Mouse (Mus musculus) left cerebral cortex, adult 2 months (tissue): ENCODE measurements around the gene Pttg1. TPM values are rescaled to one million over a fixed set of nuclear protein-coding genes. Genes with fewer than 3 reads are reported as not detected.

Source experiments
- DNase-seq, 2 experiments: peaks; one replicate each; pipeline ENCODE4 v3.0.0; 2021 to 2022; ENCODE audit warnings: low spot score in 2 of 2, mixed read lengths in 1 of 2; ENCODE audit errors: extremely low spot score in 1 of 2
- H3K27ac ChIP-seq: fragments of 200-600 bp; 2 replicates; pipeline ENCODE4 v1.8.1; 2022
- H3K4me3 ChIP-seq: fragments of 200-600 bp; 2 replicates; pipeline ENCODE4 v1.8.1; 2022
- CTCF ChIP-seq: fragments of 200-600 bp; IDR thresholded peaks from 2 replicates; pipeline ENCODE4 v1.8.1; 2022; ENCODE audit warnings: antibody characterized with exemption, mild to moderate bottlenecking, moderate library complexity
- intact Hi-C: fragments of 180-260 bp; cut with DNase I; formaldehyde crosslinking; loops from one replicate; pipeline ENCODE4 v1.15.1; 2025
- long read RNA-seq, 2 experiments: library from polyadenylated mRNA; stranded (forward); transcript quantifications; one replicate each; pipeline ENCODE4 v2.0.0; 2021; ENCODE audit warnings: borderline mapping rate in 2 of 2
- total RNA-seq, 2 experiments: library from RNA; stranded (reverse); gene quantifications; 2 replicates each; pipeline ENCODE4 v1.2.3; 2021

Pttg1 gene
- total RNA-seq, result 10 to 100 TPM; 25.5 to 29.5 TPM
- long read RNA-seq, experiment 1, transcript Pttg1-202 (6 exons, 741 nt), result minor isoform, 5 of 23 reads
- long read RNA-seq, experiment 1, transcript Pttg1-206 (5 exons, 948 nt), result major isoform, 9 of 23 reads
- long read RNA-seq, experiment 1, partial matches to known transcripts, result 0 of 23 reads
- long read RNA-seq, experiment 1, other reads (novel, unspliced or antisense), result 3 of 23 reads
- long read RNA-seq, experiment 2, transcript Pttg1-204 (4 exons, 1,674 nt), result major isoform, 5 of 13 reads
- long read RNA-seq, experiment 2, partial matches to known transcripts, result 1 of 13 reads
- long read RNA-seq, experiment 2, other reads (novel, unspliced or antisense), result 2 of 13 reads

GRCm38 (mm10) chr11:43425824-43426413 lies at the start of gene Pttg1:
Gene Pttg1 (minus strand): TSS chr11:43426251.
- peak within 1 kb of the TSS; percentile 46 for H3K4me3 ChIP-seq
- peak within 1 kb of the TSS; percentile 45 for H3K27ac ChIP-seq
- intact Hi-C loops, result no loop called here
- peak; percentile 63 to 68 for DNase-seq
- no peak for TF ChIP-seq CTCF

DNA sequence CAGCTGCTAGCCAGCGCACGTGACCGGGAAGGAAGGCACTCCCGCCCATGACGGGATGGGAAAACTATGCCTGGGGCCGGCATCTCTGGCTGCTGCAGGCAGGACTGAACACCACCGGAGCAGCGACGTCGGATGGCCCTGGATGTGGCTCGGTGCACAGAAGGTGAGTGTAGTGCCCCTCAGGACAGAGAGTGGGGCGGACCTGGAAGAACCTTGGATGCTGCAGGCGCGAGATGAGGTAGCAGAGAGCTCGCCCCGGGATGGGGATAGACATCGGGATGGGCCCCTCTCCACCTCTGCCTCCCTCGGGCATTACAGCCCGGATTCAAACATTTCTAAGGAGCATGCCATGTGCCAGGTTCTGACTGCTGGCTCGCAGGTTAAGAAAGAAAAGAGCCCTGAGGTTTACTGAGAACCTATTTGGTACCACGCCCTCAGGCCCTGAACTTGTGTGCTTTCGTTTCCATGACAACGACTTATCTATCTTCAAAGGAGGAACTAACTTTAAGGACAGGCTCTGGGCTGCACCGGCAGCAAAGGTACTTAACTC lies 48.2 kb upstream of the Pttg1 start, which contains the start of gene C1qtnf2:
Gene C1qtnf2 (plus strand): TSS at position 52 of the 550 bp plus-strand sequence.
- DNase-seq, result no peak
- intact Hi-C loops, result no loop called here
- H3K27ac ChIP-seq, result no peak within 1 kb of the TSS

GRCm38 (mm10) chr11:43473635-43474224 lies 47.7 kb upstream of the Pttg1 start:
- Histone ChIP-seq H3K27ac (no peak overlapping the region), H3K4me3 (peak overlapping the region; percentile 44)
- TF ChIP-seq CTCF, result no peak
- intact Hi-C loops, result no loop called here
- no peak for DNase-seq

More for the DNA sequence above, 48.2 kb upstream of the Pttg1 start, which contains the start of gene C1qtnf2:
- peak within 1 kb of the TSS; percentile 44 for H3K4me3 ChIP-seq
- no peak for TF ChIP-seq CTCF

DNA sequence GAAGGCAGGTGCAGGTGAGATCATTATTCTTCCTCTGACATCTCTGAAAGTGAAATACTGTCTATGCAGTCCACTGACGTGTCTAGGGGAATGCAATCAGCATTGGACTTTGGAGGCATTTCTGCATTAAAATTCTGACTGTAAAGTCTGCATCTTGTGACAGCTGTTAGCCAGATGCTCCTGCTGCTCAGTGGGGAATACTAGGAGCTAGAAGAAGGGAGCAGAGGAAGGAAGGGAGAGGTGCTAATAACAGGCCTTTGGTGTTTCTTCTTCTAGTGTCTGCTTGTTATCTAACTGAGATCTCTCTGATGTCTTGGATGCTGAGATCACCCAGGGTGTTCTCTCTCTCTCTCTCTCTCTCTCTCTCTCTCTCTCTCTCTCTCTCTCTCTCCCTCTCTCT lies 47.1 kb upstream of the Pttg1 start:
- Histone ChIP-seq H3K4me3 (no peak overlapping the region), H3K27ac (no peak overlapping the region)
- DNase-seq, result no peak
- no peak for TF ChIP-seq CTCF
- intact Hi-C loops, result no loop called here

DNA sequence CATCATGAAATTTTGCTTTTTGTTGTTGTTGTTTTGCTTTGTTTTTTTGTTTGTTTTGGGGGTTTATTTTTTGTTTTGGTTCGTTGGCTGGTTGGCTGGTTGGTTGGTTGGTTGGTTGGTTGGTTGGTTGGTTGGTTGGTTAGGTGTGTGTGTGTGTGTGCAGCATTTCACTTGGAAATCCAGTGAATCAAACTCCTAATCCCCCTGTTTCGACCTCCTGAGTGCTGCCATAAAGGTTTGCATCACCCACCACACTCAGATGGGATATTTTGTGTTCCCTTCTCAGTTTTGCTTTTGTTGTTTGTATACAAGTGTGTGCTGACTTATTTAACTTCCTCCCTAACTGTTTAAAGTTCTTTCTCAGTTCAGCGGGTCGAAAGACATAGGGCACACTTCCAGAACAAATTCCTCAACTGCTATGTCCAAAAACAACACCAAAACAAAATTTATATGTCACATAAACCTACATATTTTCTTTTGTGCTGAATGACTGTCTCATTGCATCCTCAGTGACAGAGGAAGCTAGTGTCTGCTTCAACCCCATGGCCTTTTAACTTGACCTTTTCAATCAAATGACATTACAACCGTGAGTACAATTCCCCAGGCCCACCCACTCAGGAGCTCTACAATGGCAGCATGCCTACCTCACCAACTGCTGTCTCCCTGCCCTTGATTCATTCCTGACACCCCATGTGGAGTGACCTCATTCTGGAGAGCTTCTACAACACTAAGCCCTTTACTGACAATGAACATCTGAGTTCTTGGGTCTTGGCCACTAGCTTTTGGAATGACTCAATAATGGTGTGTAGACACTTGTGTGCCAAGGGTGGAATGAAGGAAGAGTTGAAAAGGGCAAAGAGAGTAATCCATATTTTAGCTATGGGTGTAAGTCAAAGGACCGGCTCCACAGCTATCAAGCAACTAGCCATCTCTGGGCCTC lies 45.1 kb upstream of the Pttg1 start:
- Histone ChIP-seq H3K27ac (no peak overlapping the region), H3K4me3 (no peak overlapping the region)
- no peak for DNase-seq
- TF ChIP-seq CTCF, result no peak
- intact Hi-C loops, result no loop called here

- Histone ChIP-seq H3K4me3 (no peak overlapping the region), H3K27ac (no peak overlapping the region)
- TF ChIP-seq CTCF, result no peak
- intact Hi-C loops, result no loop called here
- no peak for DNase-seq
Observed at GRCm38 (mm10) chr11:43470118-43470517, 44.1 kb upstream of the Pttg1 start.

DNA sequence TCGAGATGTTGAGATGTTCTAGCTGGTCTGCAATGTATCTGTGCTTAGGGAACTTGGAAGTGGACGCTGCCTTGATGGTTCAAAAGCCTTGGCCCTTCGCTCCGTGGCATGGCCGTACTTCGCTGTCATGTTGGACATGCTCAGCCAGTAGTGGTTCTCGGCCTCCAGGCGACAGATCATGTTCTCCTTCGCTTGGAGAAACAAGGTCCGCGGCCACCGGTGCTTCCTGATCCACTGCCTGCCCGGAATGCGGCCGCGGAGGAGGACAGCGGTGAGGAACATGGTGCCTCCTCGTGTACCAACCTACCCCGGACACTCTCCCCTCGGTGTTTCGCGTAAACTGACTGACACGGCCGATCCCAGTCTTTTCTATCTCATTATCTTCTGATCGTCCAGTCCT lies 37.2 kb upstream of the Pttg1 start:
- intact Hi-C loops, result no loop called here
- Histone ChIP-seq H3K4me3 (no peak overlapping the region), H3K27ac (no peak overlapping the region)
- TF ChIP-seq CTCF, result no peak
- DNase-seq, result no peak

GRCm38 (mm10) chr11:43452266-43452665 lies 26.2 kb upstream of the Pttg1 start:
- H3K4me3 ChIP-seq, result no peak overlapping the region
- no peak overlapping the region for H3K27ac ChIP-seq
- no peak for DNase-seq
- intact Hi-C loops, result loop anchor here (5.0 kb wide), 1 partner anchor 40 kb away; no protein-coding TSS in a partner anchor
- TF ChIP-seq CTCF, result peak; percentile 44

DNA sequence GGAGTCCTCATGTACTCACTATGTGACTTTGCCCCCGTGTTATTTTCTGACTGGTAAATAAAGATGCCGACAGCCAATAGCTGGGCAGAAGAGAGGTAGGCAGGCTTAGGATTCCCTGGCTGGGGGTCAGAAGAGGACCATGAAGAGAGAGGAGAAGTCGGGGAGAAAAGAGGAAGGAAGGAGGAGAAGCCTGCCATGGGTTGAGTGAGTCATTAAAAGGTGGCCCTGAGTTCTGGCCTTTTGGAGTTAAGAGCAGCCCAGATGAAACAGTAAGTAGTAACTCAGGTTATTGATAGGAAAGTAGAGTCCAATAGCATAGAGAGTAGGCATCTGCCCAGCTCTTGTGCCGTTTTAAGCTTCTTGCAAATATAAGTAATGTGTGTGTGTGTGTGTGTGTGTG lies 25.3 kb upstream of the Pttg1 start:
- DNase-seq, result no peak
- Histone ChIP-seq H3K4me3 (no peak overlapping the region), H3K27ac (no peak overlapping the region)
- no peak for TF ChIP-seq CTCF
- intact Hi-C loops, result loop anchor here (5.0 kb wide), 1 partner anchor 41 kb away; no protein-coding TSS in a partner anchor

GRCm38 (mm10) chr11:43449916-43450315 lies 23.9 kb upstream of the Pttg1 start:
- TF ChIP-seq CTCF, result no peak
- Histone ChIP-seq H3K27ac (no peak overlapping the region), H3K4me3 (no peak overlapping the region)
- intact Hi-C loops, result loop anchor here (5.0 kb wide), 2 partner anchors 42 to 282 kb away; no protein-coding TSS in a partner anchor
- DNase-seq, result no peak

- no peak for TF ChIP-seq CTCF
- Histone ChIP-seq H3K27ac (no peak overlapping the region), H3K4me3 (no peak overlapping the region)
- no peak for DNase-seq
- intact Hi-C loops, result loop anchor here (5.0 kb wide), 1 partner anchor 239 kb away; the partner anchor contains the start of gene Pwwp2a
Observed at GRCm38 (mm10) chr11:43443183-43443582, 17.1 kb upstream of the Pttg1 start.
